8 mouse cellular contexts compared by ENCODE assay signal in genomic region chr7:72238575-72238974, GRCm38 (mm10).
A peak's percentile ranks its signal among the peaks of the same experiment; 100 is the strongest.
DNase-seq lines count a peak whose midpoint lies in the region; ATAC-seq and TF ChIP-seq lines count a peak whose summit lies in the region.

No protein-coding gene starts in this region.

- no peaks in the 10 kb centered on the region for H3K4me1 ChIP-seq in kidney, embryonic 16.5 days (ENCODE audit: insufficient read depth, low read length)
- no peaks in the 10 kb centered on the region for H3K4me1 ChIP-seq in liver, adult 2 months (ENCODE audit: control insufficient read depth, insufficient read depth, low read length)
- H3K4me1 ChIP-seq in neural tube, embryonic 11.5 days (ENCODE audit: control insufficient read depth, insufficient read depth, low read length), result no peaks in the 10 kb centered on the region

- ATAC-seq in kidney, embryonic 16.5 days (ENCODE audit: low FRiP score, low TSS enrichment), result peak; percentile 69; the same call in 1 of the 2 replicates
- ATAC-seq in neural tube, embryonic 11.5 days (ENCODE audit: insufficient read depth, low FRiP score, low TSS enrichment), result peak; percentile 27; the same call in 1 of the 2 replicates

- H3K27ac ChIP-seq in kidney, embryonic 16.5 days (ENCODE audit: low read length), result no peak overlapping the region
- H3K27ac ChIP-seq in liver, adult 2 months (replicated peaks; ENCODE audit: insufficient read depth, low read depth, low read length), result no peak overlapping the region
- H3K27ac ChIP-seq in neural tube, embryonic 11.5 days (ENCODE audit: low read depth, low read length), result no peak overlapping the region

- WGBS in kidney, embryonic 16.5 days, result 42% methylated on average over 4 of the region's 4 CpGs
- WGBS in liver, adult 2 months, result 56% methylated on average over 4 of the region's 4 CpGs
- 57% methylated on average over 4 of the region's 4 CpGs for WGBS in neural tube, embryonic 11.5 days

- H3K79me2 ChIP-seq in liver, adult 2 months (ENCODE audit: control insufficient read depth, insufficient read depth, low read length), result peaks cover 6% of the 10 kb centered on the region; the same call in 1 of the 2 replicates

- TF ChIP-seq POLR2A in liver, adult 2 months (IDR thresholded peaks at IDR 0.05; ENCODE audit: extremely low read depth, insufficient read depth, low read length), result no peak

- H3K36me3 ChIP-seq in kidney, embryonic 16.5 days (ENCODE audit: insufficient read depth, low read length), result no peaks in the 10 kb centered on the region
- peaks cover 8% of the 10 kb centered on the region for H3K36me3 ChIP-seq in liver, adult 2 months (ENCODE audit: control insufficient read depth, insufficient read depth, low read length)
- H3K36me3 ChIP-seq in neural tube, embryonic 11.5 days (ENCODE audit: control insufficient read depth, insufficient read depth, low read length), result no peaks in the 10 kb centered on the region

- DNase-seq in 416B (ENCODE audit: low read depth) (peak; percentile 65), ZHBTc4 (ENCODE audit: low read depth, low spot score) (peak; percentile 78)
- peak; percentile 30 to 55 for DNase-seq in cerebellum, postnatal 36 days
- peak; percentile 47 for DNase-seq in gastrocnemius, postnatal 10 days
- peak; percentile 63 for DNase-seq in liver, adult 2 months (ENCODE audit: extremely low read depth, low read depth, low spot score)
- peak; percentile 73 for DNase-seq in neural tube, embryonic 11.5 days (ENCODE audit: low spot score)
- peak; percentile 8 for DNase-seq in testis, postnatal 14 days (ENCODE audit: low spot score)

- H3K4me3 ChIP-seq in kidney, embryonic 16.5 days (ENCODE audit: low read length), result no peak overlapping the region
- H3K4me3 ChIP-seq in liver, adult 2 months (ENCODE audit: insufficient read depth, low read depth, low read length), result no peak overlapping the region
- H3K4me3 ChIP-seq in neural tube, embryonic 11.5 days (ENCODE audit: low read depth, low read length), result no peak overlapping the region

- no peak overlapping the region for H3K9ac ChIP-seq in kidney, embryonic 16.5 days (replicated peaks; ENCODE audit: low read length)
- H3K9ac ChIP-seq in liver, adult 2 months (ENCODE audit: low read depth, low read length), result no peak overlapping the region
- no peak overlapping the region for H3K9ac ChIP-seq in neural tube, embryonic 11.5 days (ENCODE audit: low read length)

- no peaks in the 10 kb centered on the region for H3K27me3 ChIP-seq in kidney, embryonic 16.5 days (ENCODE audit: insufficient read depth, low read length)
- no peaks in the 10 kb centered on the region for H3K27me3 ChIP-seq in liver, adult 2 months (ENCODE audit: control insufficient read depth, insufficient read depth, low read length)
- H3K27me3 ChIP-seq in neural tube, embryonic 11.5 days (ENCODE audit: control insufficient read depth, insufficient read depth, low read length), result no peaks in the 10 kb centered on the region

- TF ChIP-seq CTCF in liver, adult 2 months (IDR thresholded peaks at IDR 0.05; ENCODE audit: low read depth, low read length), result peak; percentile 63

- no peaks in the 10 kb centered on the region for H3K9me3 ChIP-seq in kidney, embryonic 16.5 days (ENCODE audit: low read length)
- H3K9me3 ChIP-seq in neural tube, embryonic 11.5 days (ENCODE audit: control insufficient read depth, low read length), result no peaks in the 10 kb centered on the region

- no peak overlapping the region for H3K4me2 ChIP-seq in kidney, embryonic 16.5 days (replicated peaks; ENCODE audit: low read depth, low read length)
- H3K4me2 ChIP-seq in neural tube, embryonic 11.5 days (ENCODE audit: low read depth), result no peak overlapping the region

Comparison
In these comparisons a context has a peak if more than half of its experiments do, and no peak if none do; other contexts are left out.
1. DNase-seq: peak in every context shown above with its lines; median percentile 78 in ZHBTc4; 73 in neural tube, embryonic 11.5 days; 65 in 416B; 63 in liver, adult 2 months; 47 in gastrocnemius, postnatal 10 days; 42 in cerebellum, postnatal 36 days; 8 in testis, postnatal 14 days.